Mouse (Mus musculus): ENCODE results near the gene D6Wsu163e.

Gene D6Wsu163e

DNA sequence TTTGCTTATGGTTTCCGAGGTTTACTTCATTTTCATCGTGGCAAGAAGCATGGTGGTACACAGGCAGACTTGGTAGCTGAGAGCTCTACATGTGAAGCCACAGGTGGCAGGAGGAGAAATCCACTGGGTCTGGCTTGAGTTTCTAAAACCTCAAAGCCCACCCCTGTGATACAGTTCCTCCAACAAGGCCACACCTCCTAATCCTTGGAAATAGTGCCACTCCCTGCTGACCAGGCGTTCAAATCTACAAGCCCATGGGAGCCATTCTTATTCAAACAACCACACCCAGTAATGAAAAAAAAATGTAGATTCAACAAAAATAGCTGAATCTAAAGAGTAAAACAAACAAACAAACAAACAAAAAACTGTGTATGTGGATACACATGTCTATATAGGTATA lies 65.9 kb downstream of the D6Wsu163e start:
- no peak for DNase-seq (ENCODE audit: low read depth, low spot score)

GRCm38 (mm10) chr6:127006551-127006950 lies 66.8 kb downstream of the D6Wsu163e start:
- DNase-seq (ENCODE audit: low read depth, low spot score) = no peak

GRCm38 (mm10) chr6:127010021-127010420 lies 70.3 kb downstream of the D6Wsu163e start:
- no peak for DNase-seq (ENCODE audit: low read depth, low spot score)

GRCm38 (mm10) chr6:127011947-127012535 lies 72.3 kb downstream of the D6Wsu163e start:
- no peak for DNase-seq (ENCODE audit: low read depth, low spot score)

DNA sequence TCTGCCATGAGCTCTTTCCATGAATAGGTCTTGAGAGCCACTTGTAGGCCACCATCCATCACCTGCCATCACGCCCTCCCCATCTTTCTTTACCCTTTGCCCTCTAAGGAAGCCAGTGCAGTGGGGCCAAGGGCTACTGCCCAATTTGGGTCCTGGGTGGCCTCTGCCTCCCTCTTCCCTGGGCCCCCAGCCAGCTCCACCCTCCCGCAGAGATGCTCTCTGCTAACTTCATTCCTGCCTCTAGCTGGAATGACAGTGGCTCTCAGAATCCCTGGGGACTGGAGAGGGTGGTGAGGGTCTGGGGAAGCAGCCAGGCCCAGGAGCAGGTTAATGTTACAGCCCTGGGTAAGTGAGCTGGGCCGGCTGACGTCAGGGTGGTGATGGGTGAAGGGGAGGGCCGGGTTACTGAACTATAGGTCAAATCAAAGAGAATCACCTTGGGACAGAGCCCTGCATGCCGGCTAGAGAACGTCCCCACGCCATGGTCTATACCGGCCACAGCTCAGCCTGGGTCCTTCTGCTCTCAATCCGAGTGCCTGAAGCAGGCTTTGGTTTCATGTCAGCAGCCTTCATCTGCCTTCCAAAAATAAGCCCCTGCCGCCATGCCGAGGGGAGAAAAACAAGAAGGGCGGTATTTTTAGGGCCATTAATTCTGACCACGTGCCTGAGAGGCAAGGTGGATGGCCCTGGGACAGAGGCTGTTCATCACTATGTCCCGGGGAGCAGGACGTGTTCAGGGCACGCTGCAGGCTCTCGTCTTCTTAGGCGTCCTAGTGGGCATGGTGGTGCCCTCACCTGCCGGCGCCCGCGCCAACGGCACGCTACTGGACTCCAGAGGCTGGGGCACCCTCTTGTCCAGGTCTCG lies 75.4 kb downstream of the D6Wsu163e start, which contains the start of gene Fgf6:
Gene Fgf6, plus strand, starts transcription at position 681 of the 865 bp plus-strand sequence.
- DNase-seq (ENCODE audit: low read depth, low spot score) = no peak

DNA sequence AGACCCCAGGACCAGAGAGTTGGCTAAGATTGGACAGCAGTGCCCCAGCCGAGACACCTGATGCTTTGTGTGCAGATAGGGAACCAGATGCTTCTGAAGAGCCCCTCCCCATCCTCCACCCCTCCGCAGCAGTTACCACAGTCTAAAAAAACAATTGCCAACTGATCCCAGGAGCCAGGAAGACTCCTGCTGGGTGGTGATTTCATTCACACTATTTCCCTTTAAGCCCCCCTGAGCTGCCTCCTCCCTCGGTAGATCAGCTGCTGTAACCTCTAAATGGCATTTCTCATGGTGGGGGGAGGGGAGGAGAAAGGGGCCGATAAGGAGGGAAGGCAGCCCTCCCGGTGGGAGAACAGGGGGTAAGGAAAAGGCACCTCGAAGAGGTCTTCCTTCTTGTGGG lies 79.5 kb downstream of the D6Wsu163e start:
- DNase-seq (ENCODE audit: low read depth, low spot score) = no peak

DNA sequence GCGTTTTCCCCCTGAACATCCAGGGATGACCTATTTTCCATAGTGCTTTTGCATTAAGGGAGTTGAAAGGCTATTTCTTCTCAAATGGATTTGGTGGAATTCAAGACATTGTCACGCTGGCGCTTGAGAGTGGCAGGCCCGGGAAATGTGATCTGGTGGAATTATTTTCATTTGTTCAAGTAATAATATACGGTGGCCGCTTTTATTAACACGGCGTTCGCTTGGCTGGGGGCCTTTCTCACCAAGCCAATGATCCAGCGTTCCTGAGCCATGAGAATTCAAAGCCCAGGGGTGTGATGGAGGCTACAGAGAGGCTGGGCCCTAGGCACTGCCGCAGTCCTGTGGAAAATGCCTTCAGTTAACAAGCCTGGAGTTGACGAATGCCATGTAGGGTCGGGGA lies 80.7 kb downstream of the D6Wsu163e start:
- no peak for DNase-seq (ENCODE audit: low read depth, low spot score)

GRCm38 (mm10) chr6:127024836-127025235 lies 85.1 kb downstream of the D6Wsu163e start:
- no peak for DNase-seq (ENCODE audit: low read depth, low spot score)
